Mouse (Mus musculus): ENCODE data around the gene Anapc15. TPM values are rescaled to one million over a fixed set of nuclear protein-coding genes. Genes with fewer than 3 reads are reported as not detected.

Gene Anapc15
- polyA plus RNA-seq, 1 experiment = 70.7 TPM

GRCm38 (mm10) chr7:101837606-101838471 is 25.7 kb upstream of the Anapc15 start, which contains the start of gene Inppl1:
Gene Inppl1, minus strand, starts transcription at chr7:101838229.
- Histone ChIP-seq H3K9me3 (replicated peaks; ENCODE audit: control insufficient read depth, insufficient read depth, low read length, poor library complexity, severe bottlenecking) (no peaks in the 10 kb centered on the region), H3K36me3 (ENCODE audit: control insufficient read depth, insufficient read depth, low read length, poor library complexity, severe bottlenecking) (no peaks in the 10 kb centered on the region; the same call in 1 of the 2 replicates), H3K27ac (ENCODE audit: insufficient read depth, low read length) (peak within 1 kb of the TSS; percentile 95), H3K9ac (ENCODE audit: low read depth, poor library complexity, severe bottlenecking) (peak within 1 kb of the TSS; percentile 82), H3K4me3 (ENCODE audit: low read depth, low read length) (peak within 1 kb of the TSS; percentile 85), H3K27me3 (ENCODE audit: control insufficient read depth, insufficient read depth, low read length, poor library complexity, severe bottlenecking) (no peaks in the 10 kb centered on the region), H3K4me1 (ENCODE audit: control insufficient read depth, insufficient read depth, low read length) (peaks cover 2% of the 10 kb centered on the region)
- peak; percentile 30 for TF ChIP-seq POLR2A (IDR thresholded peaks at IDR 0.05; ENCODE audit: insufficient read depth, low read length)
- TF ChIP-seq CTCF (IDR thresholded peaks at IDR 0.05; ENCODE audit: low read depth, low read length) = no peak
- peak; percentile 51 for TF ChIP-seq EP300 (IDR thresholded peaks at IDR 0.05; ENCODE audit: insufficient read depth, low read depth, low read length)

GRCm38 (mm10) chr7:101844186-101844585 is 19.3 kb upstream of the Anapc15 start:
- Histone ChIP-seq H3K27me3 (ENCODE audit: control insufficient read depth, insufficient read depth, low read length, poor library complexity, severe bottlenecking) (no peaks in the 10 kb centered on the region), H3K27ac (ENCODE audit: insufficient read depth, low read length) (no peak overlapping the region), H3K4me3 (ENCODE audit: low read depth, low read length) (no peak overlapping the region), H3K36me3 (ENCODE audit: control insufficient read depth, insufficient read depth, low read length, poor library complexity, severe bottlenecking) (no peaks in the 10 kb centered on the region), H3K9me3 (replicated peaks; ENCODE audit: control insufficient read depth, insufficient read depth, low read length, poor library complexity, severe bottlenecking) (no peaks in the 10 kb centered on the region), H3K4me1 (ENCODE audit: control insufficient read depth, insufficient read depth, low read length) (peaks cover 2% of the 10 kb centered on the region), H3K9ac (ENCODE audit: low read depth, poor library complexity, severe bottlenecking) (no peak overlapping the region)
- no peak for TF ChIP-seq CTCF (IDR thresholded peaks at IDR 0.05; ENCODE audit: low read depth, low read length)
- no peak for TF ChIP-seq EP300 (IDR thresholded peaks at IDR 0.05; ENCODE audit: insufficient read depth, low read depth, low read length)
- TF ChIP-seq POLR2A (IDR thresholded peaks at IDR 0.05; ENCODE audit: insufficient read depth, low read length) = no peak

- Histone ChIP-seq H3K36me3 (ENCODE audit: control insufficient read depth, insufficient read depth, low read length, poor library complexity, severe bottlenecking) (no peaks in the 10 kb centered on the region), H3K9me3 (replicated peaks; ENCODE audit: control insufficient read depth, insufficient read depth, low read length, poor library complexity, severe bottlenecking) (no peaks in the 10 kb centered on the region)
- TF ChIP-seq POLR2A (IDR thresholded peaks at IDR 0.05; ENCODE audit: insufficient read depth, low read length) = no peak
- no peak for TF ChIP-seq EP300 (IDR thresholded peaks at IDR 0.05; ENCODE audit: insufficient read depth, low read depth, low read length)
- no peak for TF ChIP-seq CTCF (IDR thresholded peaks at IDR 0.05; ENCODE audit: low read depth, low read length)
Measured at GRCm38 (mm10) chr7:101847934-101848333, 15.6 kb upstream of the Anapc15 start.

GRCm38 (mm10) chr7:101851689-101852088 is 11.8 kb upstream of the Anapc15 start:
- H3K27ac ChIP-seq (ENCODE audit: insufficient read depth, low read length) = no peak overlapping the region
- H3K4me3 ChIP-seq (ENCODE audit: low read depth, low read length) = no peak overlapping the region
- H3K4me1 ChIP-seq (ENCODE audit: control insufficient read depth, insufficient read depth, low read length) = no peaks in the 10 kb centered on the region
- H3K27me3 ChIP-seq (ENCODE audit: control insufficient read depth, insufficient read depth, low read length, poor library complexity, severe bottlenecking) = no peaks in the 10 kb centered on the region
- no peak overlapping the region for H3K9ac ChIP-seq (ENCODE audit: low read depth, poor library complexity, severe bottlenecking)
- no peaks in the 10 kb centered on the region for H3K9me3 ChIP-seq (replicated peaks; ENCODE audit: control insufficient read depth, insufficient read depth, low read length, poor library complexity, severe bottlenecking)
- H3K36me3 ChIP-seq (ENCODE audit: control insufficient read depth, insufficient read depth, low read length, poor library complexity, severe bottlenecking) = peaks cover 8% of the 10 kb centered on the region
- no peak for TF ChIP-seq CTCF (IDR thresholded peaks at IDR 0.05; ENCODE audit: low read depth, low read length)
- TF ChIP-seq POLR2A (IDR thresholded peaks at IDR 0.05; ENCODE audit: insufficient read depth, low read length) = no peak
- no peak for TF ChIP-seq EP300 (IDR thresholded peaks at IDR 0.05; ENCODE audit: insufficient read depth, low read depth, low read length)

More at GRCm38 (mm10) chr7:101847934-101848333, 15.6 kb upstream of the Anapc15 start:
- no peak overlapping the region for H3K9ac ChIP-seq (ENCODE audit: low read depth, poor library complexity, severe bottlenecking)
- no peaks in the 10 kb centered on the region for H3K27me3 ChIP-seq (ENCODE audit: control insufficient read depth, insufficient read depth, low read length, poor library complexity, severe bottlenecking)
- H3K4me3 ChIP-seq (ENCODE audit: low read depth, low read length) = no peak overlapping the region
- no peak overlapping the region for H3K27ac ChIP-seq (ENCODE audit: insufficient read depth, low read length)
- no peaks in the 10 kb centered on the region for H3K4me1 ChIP-seq (ENCODE audit: control insufficient read depth, insufficient read depth, low read length)

- Histone ChIP-seq H3K36me3 (ENCODE audit: control insufficient read depth, insufficient read depth, low read length, poor library complexity, severe bottlenecking) (peaks cover 15% of the 10 kb centered on the region), H3K4me1 (ENCODE audit: control insufficient read depth, insufficient read depth, low read length) (no peaks in the 10 kb centered on the region), H3K4me3 (ENCODE audit: low read depth, low read length) (no peak overlapping the region), H3K9ac (ENCODE audit: low read depth, poor library complexity, severe bottlenecking) (no peak overlapping the region), H3K9me3 (replicated peaks; ENCODE audit: control insufficient read depth, insufficient read depth, low read length, poor library complexity, severe bottlenecking) (no peaks in the 10 kb centered on the region), H3K27ac (ENCODE audit: insufficient read depth, low read length) (no peak overlapping the region), H3K27me3 (ENCODE audit: control insufficient read depth, insufficient read depth, low read length, poor library complexity, severe bottlenecking) (no peaks in the 10 kb centered on the region)
- TF ChIP-seq EP300 (IDR thresholded peaks at IDR 0.05; ENCODE audit: insufficient read depth, low read depth, low read length) = no peak
- no peak for TF ChIP-seq CTCF (IDR thresholded peaks at IDR 0.05; ENCODE audit: low read depth, low read length)
- TF ChIP-seq POLR2A (IDR thresholded peaks at IDR 0.05; ENCODE audit: insufficient read depth, low read length) = no peak
Measured at GRCm38 (mm10) chr7:101852846-101853245, 10.7 kb upstream of the Anapc15 start.

- Histone ChIP-seq H3K36me3 (ENCODE audit: control insufficient read depth, insufficient read depth, low read length, poor library complexity, severe bottlenecking) (peaks cover 19% of the 10 kb centered on the region), H3K4me3 (ENCODE audit: low read depth, low read length) (no peak overlapping the region), H3K27ac (ENCODE audit: insufficient read depth, low read length) (no peak overlapping the region), H3K4me1 (ENCODE audit: control insufficient read depth, insufficient read depth, low read length) (no peaks in the 10 kb centered on the region), H3K27me3 (ENCODE audit: control insufficient read depth, insufficient read depth, low read length, poor library complexity, severe bottlenecking) (no peaks in the 10 kb centered on the region), H3K9ac (ENCODE audit: low read depth, poor library complexity, severe bottlenecking) (no peak overlapping the region), H3K9me3 (replicated peaks; ENCODE audit: control insufficient read depth, insufficient read depth, low read length, poor library complexity, severe bottlenecking) (no peaks in the 10 kb centered on the region)
- TF ChIP-seq EP300 (IDR thresholded peaks at IDR 0.05; ENCODE audit: insufficient read depth, low read depth, low read length) (no peak), POLR2A (IDR thresholded peaks at IDR 0.05; ENCODE audit: insufficient read depth, low read length) (no peak), CTCF (IDR thresholded peaks at IDR 0.05; ENCODE audit: low read depth, low read length) (no peak)
Measured at GRCm38 (mm10) chr7:101853816-101854215, 9.7 kb upstream of the Anapc15 start.

Measured in ES-Bruce4 (cell line).